Comparison of ENCODE assay signal across 8 mouse cellular contexts in genomic region chr2:130178706-130179506, GRCm38 (mm10). TPM values are rescaled to one million over a fixed set of nuclear protein-coding genes. Genes with fewer than 3 reads are reported as not detected.
A peak's percentile ranks its signal among the peaks of the same experiment; 100 is the strongest.
DNase-seq lines count a peak whose midpoint lies in the region; ATAC-seq lines count a peak whose summit lies in the region.

TSS of gene Snrpb (minus strand) at chr2:130179403.

- no peaks in the 10 kb centered on the region for H3K27me3 ChIP-seq in forebrain, embryonic 11.5 days (ENCODE audit: control insufficient read depth, insufficient read depth, low read length)
- H3K27me3 ChIP-seq in heart, embryonic 16.5 days (ENCODE audit: control insufficient read depth, insufficient read depth, low read length): no peaks in the 10 kb centered on the region
- H3K27me3 ChIP-seq in liver, embryonic 15.5 days: no peaks in the 10 kb centered on the region
- H3K27me3 ChIP-seq in neural tube, embryonic 12.5 days (replicated peaks): no peaks in the 10 kb centered on the region

- DNase-seq in CD8-positive naive resting alpha-beta T cell, adult 2 months (ENCODE audit: low read depth in 2 of 2, low spot score in 2 of 2): peak; percentile 69 to 74
- DNase-seq in c-Kit-positive CD71-negative TER-119-negative erythroid progenitor cells, embryonic 14.5 days (ENCODE audit: low read depth): peak; percentile 85
- peak; percentile 93 for DNase-seq in forebrain, embryonic 11.5 days (ENCODE audit: low spot score)
- peak; percentile 94 to 95 for DNase-seq in kidney, postnatal 36 days
- peak; percentile 84 for DNase-seq in telencephalon, adult 2 months (ENCODE audit: low read depth, low spot score)

- peak within 1 kb of the TSS; percentile 92 for H3K27ac ChIP-seq in forebrain, embryonic 11.5 days (ENCODE audit: low read depth, low read length)
- peak within 1 kb of the TSS; percentile 97 for H3K27ac ChIP-seq in heart, embryonic 16.5 days (ENCODE audit: low read length)
- H3K27ac ChIP-seq in liver, embryonic 15.5 days (replicated peaks): peak within 1 kb of the TSS; percentile 86
- peak within 1 kb of the TSS; percentile 94 for H3K27ac ChIP-seq in neural tube, embryonic 12.5 days

- H3K36me3 ChIP-seq in forebrain, embryonic 11.5 days (ENCODE audit: control insufficient read depth, insufficient read depth, low read length): peaks cover 5% of the 10 kb centered on the region; the same call in 1 of the 2 replicates
- H3K36me3 ChIP-seq in heart, embryonic 16.5 days (ENCODE audit: control insufficient read depth, insufficient read depth): peaks cover 22% of the 10 kb centered on the region
- H3K36me3 ChIP-seq in liver, embryonic 15.5 days (replicated peaks): peaks cover 34% of the 10 kb centered on the region
- peaks cover 25% of the 10 kb centered on the region for H3K36me3 ChIP-seq in neural tube, embryonic 12.5 days

- peaks cover 6% of the 10 kb centered on the region; the same call in 1 of the 2 replicates for H3K4me1 ChIP-seq in forebrain, embryonic 11.5 days (replicated peaks; ENCODE audit: control insufficient read depth, insufficient read depth, low read length)
- peaks cover 17% of the 10 kb centered on the region for H3K4me1 ChIP-seq in heart, embryonic 16.5 days (ENCODE audit: control insufficient read depth, insufficient read depth, low read length)
- H3K4me1 ChIP-seq in liver, embryonic 15.5 days (replicated peaks): peaks cover 25% of the 10 kb centered on the region
- peaks cover 17% of the 10 kb centered on the region for H3K4me1 ChIP-seq in neural tube, embryonic 12.5 days

- H3K9ac ChIP-seq in forebrain, embryonic 11.5 days (ENCODE audit: low read length): peak within 1 kb of the TSS; percentile 100
- H3K9ac ChIP-seq in heart, embryonic 16.5 days (ENCODE audit: low read length): peak within 1 kb of the TSS; percentile 100
- peak within 1 kb of the TSS; percentile 97 for H3K9ac ChIP-seq in liver, embryonic 15.5 days
- H3K9ac ChIP-seq in neural tube, embryonic 12.5 days: peak within 1 kb of the TSS; percentile 98

- H3K4me2 ChIP-seq in forebrain, embryonic 11.5 days (ENCODE audit: low read depth, low read length, severe bottlenecking): peak within 1 kb of the TSS; percentile 82
- peak within 1 kb of the TSS; percentile 68 for H3K4me2 ChIP-seq in heart, embryonic 16.5 days (ENCODE audit: low read depth, low read length)
- peak within 1 kb of the TSS; percentile 96 for H3K4me2 ChIP-seq in liver, embryonic 15.5 days
- H3K4me2 ChIP-seq in neural tube, embryonic 12.5 days (replicated peaks): peak within 1 kb of the TSS; percentile 74

- H3K9me3 ChIP-seq in forebrain, embryonic 11.5 days (ENCODE audit: control insufficient read depth, low read length): no peaks in the 10 kb centered on the region; the same call in 1 of the 2 replicates
- no peaks in the 10 kb centered on the region for H3K9me3 ChIP-seq in heart, embryonic 16.5 days (replicated peaks; ENCODE audit: control insufficient read depth, low read length)
- no peaks in the 10 kb centered on the region for H3K9me3 ChIP-seq in liver, embryonic 15.5 days (replicated peaks)
- no peaks in the 10 kb centered on the region for H3K9me3 ChIP-seq in neural tube, embryonic 12.5 days

- under 1% methylated on average over 81 of the region's 81 CpGs for WGBS in forebrain, embryonic 11.5 days
- WGBS in heart, embryonic 16.5 days: under 1% methylated on average over 81 of the region's 81 CpGs
- WGBS in liver, embryonic 15.5 days (ENCODE audit: insufficient replicate concordance): under 1% methylated on average over 81 of the region's 81 CpGs
- under 1% methylated on average over 81 of the region's 81 CpGs for WGBS in neural tube, embryonic 12.5 days

- peak within 1 kb of the TSS; percentile 98 for H3K4me3 ChIP-seq in forebrain, embryonic 11.5 days (ENCODE audit: low read depth, low read length)
- H3K4me3 ChIP-seq in heart, embryonic 16.5 days (ENCODE audit: low read length): peak within 1 kb of the TSS; percentile 100
- peak within 1 kb of the TSS; percentile 90 for H3K4me3 ChIP-seq in liver, embryonic 15.5 days (replicated peaks)
- peak within 1 kb of the TSS; percentile 99 for H3K4me3 ChIP-seq in neural tube, embryonic 12.5 days

- ATAC-seq in forebrain, embryonic 11.5 days (replicated peaks; ENCODE audit: low FRiP score): peak; percentile 89
- ATAC-seq in heart, embryonic 16.5 days (replicated peaks; ENCODE audit: extremely low read depth, insufficient read depth, low FRiP score): peak; percentile 92
- ATAC-seq in liver, embryonic 15.5 days (ENCODE audit: insufficient read depth): peak; percentile 86
- ATAC-seq in neural tube, embryonic 12.5 days (ENCODE audit: low FRiP score, low read depth): peak; percentile 95

RNA-seq across cellular contexts. Expression of gene Snrpb, which starts in this region (rescaled TPM):
- polyA plus RNA-seq in forebrain, embryonic 11.5 days (2014; fragmentation: Nextera tagmentation; extraction: Ambion mirVana): 733 and 765 TPM in 2 replicates
- 444 and 445 TPM in 2 replicates for polyA plus RNA-seq in heart, embryonic 16.5 days (2015; fragmentation: Nextera tagmentation; extraction: Ambion mirVana)
- 280 and 286 TPM in 2 replicates for polyA plus RNA-seq in liver, embryonic 15.5 days (2015; fragmentation: Nextera tagmentation; extraction: Ambion mirVana)
- 516 and 550 TPM in 2 replicates for polyA plus RNA-seq in neural tube, embryonic 12.5 days (2016; fragmentation: Nextera tagmentation; extraction: Ambion mirVana)

Comparison
In these comparisons a context has a peak if more than half of its experiments do, and no peak if none do; other contexts are left out.
1. Peak in every context shown above with its lines: DNase-seq, ATAC-seq, H3K4me3 ChIP-seq and H3K27ac ChIP-seq.